Mouse (Mus musculus) neural tube, embryonic 14.5 days (tissue): ENCODE results near the gene Ppp1r2. TPM values are rescaled to one million over a fixed set of nuclear protein-coding genes. Genes with fewer than 3 reads are reported as not detected.

ENCODE experiments used
- ATAC-seq: fragments of 200-750 bp; cut with Nextera tagmentation; 2 replicates; pipeline ENCODE4 v1.8.0; 2017; ENCODE audit warnings: low read depth, mild to moderate bottlenecking, moderate TSS enrichment, moderate library complexity
- H3K27ac ChIP-seq: fragments of 300-500 bp; sonication (generic); 2 replicates; pipeline ENCODE4 v1.5.1; 2014; ENCODE audit warnings: low read depth, mild to moderate bottlenecking, control low read depth, low read length, moderate library complexity, mixed read lengths
- H3K27me3 ChIP-seq: fragments of 300-500 bp; sonication (generic); 2 replicates; pipeline ENCODE4 v1.6.1; 2014; ENCODE audit warnings: low read length; ENCODE audit not compliant: control insufficient read depth, insufficient read depth
- H3K36me3 ChIP-seq: fragments of 300-500 bp; sonication (generic); 2 replicates; pipeline ENCODE4 v1.6.1; 2014; ENCODE audit warnings: low read length, mixed read lengths; ENCODE audit not compliant: control insufficient read depth, insufficient read depth
- H3K4me1 ChIP-seq: fragments of 300-500 bp; sonication (generic); 2 replicates; pipeline ENCODE4 v1.6.1; 2014; ENCODE audit warnings: low read length; ENCODE audit not compliant: control insufficient read depth, insufficient read depth
- H3K4me2 ChIP-seq: fragments of 300-500 bp; sonication (generic); 2 replicates; pipeline ENCODE4 v1.6.1; 2014; ENCODE audit warnings: mild to moderate bottlenecking, low read depth, low read length, control low read depth
- H3K4me3 ChIP-seq: fragments of 300-500 bp; sonication (generic); 2 replicates; pipeline ENCODE4 v1.5.1; 2014; ENCODE audit warnings: low read depth, low read length, control low read depth, mixed read lengths
- H3K9ac ChIP-seq: fragments of 300-500 bp; sonication (generic); replicated peaks from 2 replicates; pipeline ENCODE4 v1.6.1; 2014; ENCODE audit warnings: low read depth, mild to moderate bottlenecking, control low read depth, low read length, mixed read lengths
- H3K9me3 ChIP-seq: fragments of 300-500 bp; sonication (generic); 2 replicates; pipeline ENCODE4 v1.6.1; 2016; ENCODE audit warnings: low read length; ENCODE audit not compliant: control insufficient read depth
- WGBS: fragments of 180-500 bp; shearing (Covaris S2); extraction: QIAGEN DNeasy Blood & Tissue Kit; methylation state at CpG from one replicate; pipeline ENCODE4 v1.1.7; 2014; 5-methylcytosine and 5-hydroxymethylcytosine counted together
- polyA plus RNA-seq: library from polyadenylated mRNA; unstranded; fragments of >200 nt; fragmentation: Nextera tagmentation; extraction: Ambion mirVana; gene quantifications from 2 replicates; pipeline ENCODE4 v1.2.1, GENCODE M21; 2014

Gene Ppp1r2
- polyA plus RNA-seq, 1 experiment from 2014 or later = 92.3 TPM

DNA sequence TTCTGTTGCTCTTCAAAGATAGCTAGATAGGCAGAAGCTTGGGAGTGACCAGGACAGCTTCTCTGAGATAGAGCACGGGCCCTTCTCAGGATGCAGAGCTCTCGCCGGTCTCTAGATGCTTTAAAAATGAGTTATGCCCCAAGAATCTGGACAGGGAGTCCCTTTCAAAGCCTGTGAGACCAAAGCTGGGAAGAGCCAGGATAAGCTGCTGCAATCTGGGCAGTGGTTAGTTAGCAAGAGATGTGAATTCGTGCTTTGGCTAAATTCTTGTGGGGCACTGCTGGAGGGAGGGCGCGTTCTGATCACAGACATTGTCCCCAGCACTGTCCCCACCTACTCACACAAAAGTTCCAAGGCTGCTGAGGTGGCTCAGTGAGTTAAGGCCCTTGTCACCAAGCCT is 3.5 kb upstream of the Ppp1r2 start:
- WGBS = 74% methylated on average over 6 of the region's 6 CpGs
- H3K36me3 ChIP-seq = no peaks in the 10 kb centered on the region
- H3K27me3 ChIP-seq = no peaks in the 10 kb centered on the region
- no peak overlapping the region for H3K4me2 ChIP-seq
- H3K9ac ChIP-seq = no peak overlapping the region
- H3K4me3 ChIP-seq = no peak overlapping the region
- H3K4me1 ChIP-seq = peaks cover 4% of the 10 kb centered on the region; the same call in 1 of the 2 replicates
- ATAC-seq = no peak
- no peaks in the 10 kb centered on the region for H3K9me3 ChIP-seq
- H3K27ac ChIP-seq = no peak overlapping the region

DNA sequence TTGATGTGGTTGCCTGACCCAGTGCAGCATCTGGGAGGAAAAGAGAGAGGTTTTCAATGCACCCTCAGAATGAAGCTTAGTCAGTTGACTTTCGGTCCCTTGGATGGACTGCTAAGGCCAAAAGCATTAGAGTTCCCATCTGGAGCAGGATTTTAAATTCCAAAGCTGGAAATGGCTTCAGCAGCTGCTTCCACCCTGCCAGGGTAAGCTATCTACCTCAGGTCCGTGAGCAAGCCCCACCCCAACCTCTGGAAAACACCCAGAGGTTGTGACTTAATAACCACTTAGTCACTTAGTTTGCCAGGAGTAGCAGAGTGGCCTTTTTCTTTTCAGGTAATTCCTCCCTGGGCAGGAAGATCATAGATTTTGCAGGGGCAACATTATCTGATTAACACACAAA is 3.0 kb upstream of the Ppp1r2 start:
- H3K36me3 ChIP-seq = no peaks in the 10 kb centered on the region
- H3K4me3 ChIP-seq = no peak overlapping the region
- H3K4me2 ChIP-seq = no peak overlapping the region
- no peaks in the 10 kb centered on the region for H3K27me3 ChIP-seq
- no peak overlapping the region for H3K27ac ChIP-seq
- peaks cover 9% of the 10 kb centered on the region; the same call in 1 of the 2 replicates for H3K4me1 ChIP-seq
- no peak overlapping the region for H3K9ac ChIP-seq
- no peaks in the 10 kb centered on the region for H3K9me3 ChIP-seq
- WGBS = 70% methylated on average over 2 of the region's 2 CpGs
- ATAC-seq = no peak

DNA sequence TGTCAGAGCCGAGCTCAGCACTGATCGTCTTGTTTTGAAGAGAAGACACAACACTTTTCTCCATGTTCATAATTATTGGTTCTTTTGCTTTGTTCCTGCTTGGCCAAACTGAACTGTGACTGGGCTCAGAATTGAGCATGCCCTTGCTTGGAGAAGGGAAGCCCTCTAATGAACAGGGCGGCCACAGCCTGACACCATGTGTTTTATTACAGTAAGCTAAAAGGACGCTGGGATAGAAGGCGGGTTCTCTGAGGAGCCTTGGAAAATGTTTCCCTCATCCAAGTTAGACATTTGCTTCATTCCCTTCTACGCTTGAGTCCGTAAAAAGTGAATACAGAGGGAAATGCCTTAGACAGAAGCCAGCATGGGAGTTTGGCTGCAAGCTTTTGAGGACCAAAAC is 1.9 kb upstream of the Ppp1r2 start:
- H3K4me3 ChIP-seq = no peak overlapping the region
- no peaks in the 10 kb centered on the region for H3K9me3 ChIP-seq
- no peaks in the 10 kb centered on the region for H3K36me3 ChIP-seq
- H3K27me3 ChIP-seq = no peaks in the 10 kb centered on the region
- H3K4me1 ChIP-seq = peaks cover 19% of the 10 kb centered on the region; the same call in 1 of the 2 replicates
- no peak overlapping the region for H3K4me2 ChIP-seq
- H3K9ac ChIP-seq = no peak overlapping the region
- H3K27ac ChIP-seq = no peak overlapping the region
- WGBS = 77% methylated on average over 7 of the region's 7 CpGs
- ATAC-seq = no peak

DNA sequence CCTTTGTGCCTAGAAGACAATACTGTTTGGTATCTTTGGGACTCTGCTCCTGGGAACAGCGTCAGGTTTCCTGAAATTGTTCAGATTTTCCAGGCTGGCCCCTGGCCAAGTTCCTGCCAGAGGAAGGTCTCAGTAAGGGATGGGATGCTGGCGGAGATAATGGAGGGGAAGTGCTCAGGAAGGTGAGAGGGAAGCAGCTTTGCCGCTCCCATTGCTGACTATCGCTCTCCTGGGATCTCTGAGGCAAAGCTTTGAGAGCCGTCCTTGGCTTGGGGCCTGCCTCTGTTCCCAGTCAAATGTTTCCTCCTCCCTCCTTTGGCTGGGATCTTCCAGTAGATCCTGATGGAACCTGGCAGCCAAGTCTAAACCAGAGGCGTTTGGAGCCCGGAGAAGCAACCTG is 1.5 kb upstream of the Ppp1r2 start:
- no peaks in the 10 kb centered on the region for H3K27me3 ChIP-seq
- H3K27ac ChIP-seq = no peak overlapping the region
- ATAC-seq = no peak
- WGBS = 63% methylated on average over 7 of the region's 7 CpGs
- no peaks in the 10 kb centered on the region for H3K36me3 ChIP-seq
- no peak overlapping the region for H3K9ac ChIP-seq
- no peak overlapping the region for H3K4me2 ChIP-seq
- H3K9me3 ChIP-seq = no peaks in the 10 kb centered on the region
- H3K4me1 ChIP-seq = peaks cover 19% of the 10 kb centered on the region; the same call in 1 of the 2 replicates
- no peak overlapping the region for H3K4me3 ChIP-seq

DNA sequence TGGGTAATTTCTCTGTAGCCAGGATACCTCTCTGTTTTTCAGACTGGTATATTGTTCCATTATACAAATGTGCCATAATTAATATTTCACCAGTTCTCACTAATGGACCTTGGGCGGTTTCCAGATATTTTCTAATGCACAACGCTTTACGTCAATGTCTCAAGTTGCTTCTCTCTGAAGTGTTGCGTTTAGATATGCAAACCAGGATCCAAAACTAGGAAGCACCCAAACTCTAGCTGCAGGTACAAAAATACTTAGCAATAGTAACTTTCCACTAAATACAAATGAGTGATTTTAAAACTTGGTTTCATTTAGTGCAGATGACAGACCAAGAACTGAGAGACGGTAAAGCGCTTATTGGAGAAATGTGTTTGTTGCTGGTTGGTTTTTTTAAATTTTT is 993 bp downstream of the Ppp1r2 start:
- no peak for ATAC-seq
- H3K4me2 ChIP-seq = peak overlapping the region; percentile 54
- H3K4me1 ChIP-seq = peaks cover 19% of the 10 kb centered on the region; the same call in 1 of the 2 replicates
- 8% methylated on average over 6 of the region's 6 CpGs for WGBS
- H3K4me3 ChIP-seq = peak overlapping the region; percentile 82
- H3K9ac ChIP-seq = peak overlapping the region; percentile 90
- H3K9me3 ChIP-seq = no peaks in the 10 kb centered on the region
- H3K27me3 ChIP-seq = no peaks in the 10 kb centered on the region
- H3K27ac ChIP-seq = peak overlapping the region; percentile 75
- H3K36me3 ChIP-seq = no peaks in the 10 kb centered on the region

DNA sequence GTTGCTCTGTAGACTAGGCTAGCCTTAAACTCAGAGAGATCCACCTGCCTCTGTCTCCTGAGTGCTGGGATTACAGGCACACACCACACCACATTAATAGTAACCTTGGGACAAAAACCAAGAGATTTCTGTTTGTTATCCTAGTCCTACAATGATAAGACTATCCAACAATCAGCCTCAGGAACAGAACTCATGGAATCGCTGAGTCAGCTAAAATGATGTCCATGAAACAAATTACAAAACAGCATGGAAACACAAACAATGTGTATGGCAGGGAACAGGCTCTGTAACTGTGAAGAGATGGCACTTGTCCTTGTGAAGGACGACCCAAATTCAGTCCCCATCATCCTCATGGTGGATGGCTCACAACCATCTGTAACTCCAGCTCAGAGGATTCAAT is 8.4 kb downstream of the Ppp1r2 start:
- H3K4me2 ChIP-seq = no peak overlapping the region
- no peaks in the 10 kb centered on the region for H3K9me3 ChIP-seq
- H3K27me3 ChIP-seq = no peaks in the 10 kb centered on the region
- no peaks in the 10 kb centered on the region for H3K4me1 ChIP-seq
- H3K27ac ChIP-seq = no peak overlapping the region
- 0 out of 2 replicates have a peak, but pooled peaks cover 6% of the 10 kb centered on the region for H3K36me3 ChIP-seq
- no peak overlapping the region for H3K4me3 ChIP-seq
- ATAC-seq = no peak
- 86% methylated on average over 2 of the region's 2 CpGs for WGBS
- no peak overlapping the region for H3K9ac ChIP-seq

DNA sequence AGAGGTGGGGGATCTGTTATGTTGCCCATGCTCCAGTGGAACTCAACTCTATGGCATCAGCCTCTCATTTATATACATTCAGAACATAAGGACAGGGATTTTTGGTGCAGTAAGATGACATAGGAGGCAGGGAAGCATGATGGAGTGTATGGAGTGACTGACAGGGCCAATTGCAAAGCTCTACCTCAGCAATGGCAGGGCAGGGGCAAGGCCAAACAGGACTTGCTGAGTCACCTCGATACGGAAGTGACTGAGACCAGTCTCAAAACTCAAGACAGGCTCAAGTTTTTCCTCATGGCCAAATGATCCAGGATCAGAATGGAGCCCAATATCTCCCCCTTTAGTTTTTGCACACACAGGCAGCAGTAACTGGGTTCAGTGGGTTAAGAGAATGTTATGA is 18.9 kb downstream of the Ppp1r2 start:
- H3K9me3 ChIP-seq = no peaks in the 10 kb centered on the region
- no peak overlapping the region for H3K4me2 ChIP-seq
- H3K27me3 ChIP-seq = no peaks in the 10 kb centered on the region
- H3K9ac ChIP-seq = no peak overlapping the region
- H3K4me3 ChIP-seq = no peak overlapping the region
- peaks cover 23% of the 10 kb centered on the region; the same call in 1 of the 2 replicates for H3K36me3 ChIP-seq
- WGBS = 92% methylated on average over 2 of the region's 2 CpGs
- ATAC-seq = no peak
- H3K27ac ChIP-seq = no peak overlapping the region
- H3K4me1 ChIP-seq = no peaks in the 10 kb centered on the region

DNA sequence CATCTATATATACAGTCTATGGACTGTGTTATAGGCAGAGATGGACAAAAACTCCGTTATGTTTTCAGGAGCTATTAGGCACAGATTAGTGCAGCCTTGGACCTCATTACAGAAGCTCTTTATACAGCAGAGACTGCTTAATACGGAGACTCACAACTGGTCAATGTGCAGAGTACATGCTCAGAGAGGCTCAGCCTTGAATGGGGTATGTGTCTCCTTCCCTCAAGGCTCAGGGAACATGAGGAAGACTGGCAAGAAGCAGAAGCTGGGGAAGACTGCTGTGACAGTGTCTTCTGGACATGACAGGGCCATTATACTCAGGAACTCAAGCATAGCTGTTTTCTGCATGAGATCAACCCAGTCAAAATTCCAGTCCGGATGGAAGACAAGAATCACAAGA is 19.4 kb downstream of the Ppp1r2 start:
- Histone ChIP-seq H3K4me3 (no peak overlapping the region), H3K36me3 (peaks cover 23% of the 10 kb centered on the region; the same call in 1 of the 2 replicates), H3K4me1 (no peaks in the 10 kb centered on the region), H3K4me2 (no peak overlapping the region), H3K9ac (no peak overlapping the region), H3K27ac (no peak overlapping the region), H3K27me3 (no peaks in the 10 kb centered on the region), H3K9me3 (no peaks in the 10 kb centered on the region)
- WGBS = 84% methylated on average over 3 of the region's 3 CpGs
- no peak for ATAC-seq

DNA sequence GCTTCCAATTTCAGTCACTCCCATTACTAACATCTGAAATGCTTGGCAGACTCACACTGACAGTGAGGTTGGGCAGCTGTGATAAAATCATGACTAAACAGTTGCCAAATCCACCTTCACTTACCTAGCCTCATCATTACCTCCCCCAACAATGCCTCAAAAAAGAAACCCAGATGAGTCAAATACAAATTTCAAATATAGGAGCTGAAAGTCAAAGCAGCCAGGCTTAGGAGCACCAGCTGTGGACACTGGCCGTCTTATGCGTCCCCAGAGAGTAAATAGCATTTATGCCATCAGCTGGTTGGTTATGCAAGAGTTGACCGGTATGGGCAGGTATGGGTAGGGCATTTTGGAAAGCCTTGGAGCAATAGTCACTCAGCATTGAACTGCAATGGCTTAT is 25.7 kb downstream of the Ppp1r2 start:
- no peaks in the 10 kb centered on the region for H3K4me1 ChIP-seq
- H3K9me3 ChIP-seq = no peaks in the 10 kb centered on the region
- no peak for ATAC-seq
- H3K36me3 ChIP-seq = no peaks in the 10 kb centered on the region
- H3K9ac ChIP-seq = no peak overlapping the region
- H3K4me3 ChIP-seq = no peak overlapping the region
- 79% methylated on average over 3 of the region's 3 CpGs for WGBS
- no peak overlapping the region for H3K4me2 ChIP-seq
- H3K27me3 ChIP-seq = no peaks in the 10 kb centered on the region
- no peak overlapping the region for H3K27ac ChIP-seq
